Mouse (Mus musculus): ENCODE results near the gene Slc7a11. TPM values are rescaled to one million over a fixed set of nuclear protein-coding genes. Genes with fewer than 3 reads are reported as not detected.

Slc7a11 gene
- total RNA-seq, 2 experiments from 2014 or later, result 0.20 to 0.50 TPM

GRCm38 (mm10) chr3:50224390-50225114 is 218.9 kb downstream of the Slc7a11 start:
- DNase-seq, result no peak
- intact Hi-C loops (cut with DNase I), result no loop called here

DNA sequence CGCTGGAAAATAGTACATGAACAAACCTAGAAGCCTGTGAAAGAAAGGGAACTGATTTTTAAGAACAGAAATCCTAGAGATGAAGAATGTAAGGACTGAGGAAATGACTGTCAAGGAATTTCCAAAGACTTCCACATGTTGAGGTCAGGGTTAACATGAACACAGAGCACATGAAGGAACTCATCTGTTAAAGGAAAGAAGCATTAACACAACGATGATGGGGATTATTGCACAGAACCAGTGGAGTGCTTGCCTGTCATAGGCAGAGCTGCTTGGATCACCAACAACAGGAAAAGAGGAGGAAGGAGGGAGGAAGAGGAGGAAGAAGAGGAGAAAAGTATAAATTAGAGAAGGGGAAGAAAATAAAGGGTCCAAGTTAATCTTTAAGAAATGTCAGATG is 223.0 kb downstream of the Slc7a11 start:
- DNase-seq, result no peak

GRCm38 (mm10) chr3:50186369-50186768 is 257.0 kb downstream of the Slc7a11 start:
- intact Hi-C loops (cut with DNase I), result no loop called here
- no peak for DNase-seq

More for the DNA sequence above, 223.0 kb downstream of the Slc7a11 start:
- intact Hi-C loops (cut with DNase I), result no loop called here

DNA sequence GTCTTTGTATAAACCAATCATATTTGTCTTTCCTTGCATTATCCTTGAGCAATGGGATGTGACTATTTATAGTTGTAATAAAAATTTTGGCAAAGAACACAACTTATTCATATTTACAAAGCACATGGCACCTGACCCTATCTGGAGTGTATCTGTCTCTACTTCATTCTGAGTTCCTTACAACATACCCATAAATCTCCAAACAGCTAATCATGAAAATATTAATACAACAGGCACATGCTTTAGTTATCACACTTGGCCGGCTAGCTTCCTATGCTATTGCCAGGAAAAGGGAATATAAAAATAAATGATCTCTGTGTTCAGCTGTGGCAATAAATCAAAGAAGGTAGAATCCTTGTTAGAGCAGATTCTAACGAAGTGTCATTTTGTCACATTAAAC is 257.5 kb downstream of the Slc7a11 start:
- DNase-seq, result no peak
- intact Hi-C loops (cut with DNase I), result no loop called here

DNA sequence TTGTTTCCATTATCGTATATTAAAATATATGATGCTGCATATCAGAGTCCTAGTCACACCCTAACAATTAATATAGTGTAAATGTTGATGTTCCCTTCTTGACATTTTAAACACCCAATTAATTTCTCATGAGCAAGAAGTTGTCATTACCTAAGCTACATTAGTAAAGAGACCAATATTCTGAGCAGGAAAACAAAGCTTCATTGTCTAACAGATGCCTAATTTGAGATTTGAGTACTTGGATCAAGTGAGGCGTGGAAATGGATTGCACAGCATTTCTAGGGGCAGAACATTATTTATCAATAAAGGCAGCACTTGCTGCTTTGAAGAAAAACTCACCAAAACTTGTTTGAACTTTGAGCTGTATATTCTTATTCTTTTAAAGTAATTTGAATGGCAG is 282.7 kb downstream of the Slc7a11 start:
- intact Hi-C loops (cut with DNase I), result no loop called here
- DNase-seq, result no peak

- DNase-seq, result no peak
- intact Hi-C loops (cut with DNase I), result no loop called here
These were observed 299.3 kb downstream of the Slc7a11 start for GRCm38 (mm10) chr3:50144144-50144543.

DNA sequence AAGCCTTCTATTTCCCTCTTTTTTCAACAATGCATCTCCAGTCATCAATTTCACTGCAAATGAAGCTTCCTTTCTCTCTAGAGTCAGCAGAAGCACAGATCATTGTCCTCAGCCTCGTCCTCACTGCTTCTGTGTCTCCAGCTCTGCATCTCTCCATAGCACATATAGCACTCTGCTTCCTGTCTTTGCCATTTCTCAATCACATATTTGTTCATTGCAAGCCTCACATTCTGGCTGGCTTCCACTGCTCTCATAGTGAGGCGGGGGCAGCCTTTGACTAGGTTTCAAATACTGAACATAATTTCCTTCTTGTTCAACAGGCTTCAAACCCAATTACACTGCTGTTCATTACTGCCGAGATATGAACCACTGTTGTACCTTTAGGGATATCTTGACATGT is 305.1 kb downstream of the Slc7a11 start:
- intact Hi-C loops (cut with DNase I), result no loop called here
- DNase-seq, result no peak

- DNase-seq, result no peak
- intact Hi-C loops (cut with DNase I), result no loop called here
These were observed 311.2 kb downstream of the Slc7a11 start for GRCm38 (mm10) chr3:50132204-50132603.

DNA sequence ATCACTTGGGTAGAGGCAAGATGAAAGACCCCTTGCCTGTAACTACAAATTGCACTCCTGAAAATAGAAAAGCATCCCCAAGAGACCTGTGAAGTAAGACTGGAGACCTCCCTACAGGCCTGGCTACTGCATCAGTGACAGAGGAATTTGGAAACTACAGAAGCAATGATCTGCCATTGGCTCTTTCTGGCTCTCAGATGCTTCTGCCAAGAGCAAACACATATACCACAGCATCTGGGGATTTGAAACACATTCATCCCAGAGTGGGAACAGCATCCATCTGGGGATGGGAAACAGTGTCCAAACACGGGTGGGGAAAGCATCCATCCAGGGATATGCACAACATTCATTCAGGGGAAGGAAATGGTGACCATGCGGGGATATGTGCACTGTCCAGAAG is 313.1 kb downstream of the Slc7a11 start:
- intact Hi-C loops (cut with DNase I), result no loop called here
- no peak for DNase-seq

- no peak for DNase-seq
- intact Hi-C loops (cut with DNase I), result loop anchor here (2.0 kb wide), 1 partner anchor 1028 kb away; no protein-coding TSS in a partner anchor
These were observed 322.4 kb downstream of the Slc7a11 start for GRCm38 (mm10) chr3:50121001-50121400.

- intact Hi-C loops (cut with DNase I), result no loop called here
- DNase-seq, result no peak
These were observed 327.1 kb downstream of the Slc7a11 start for GRCm38 (mm10) chr3:50116266-50116665.

GRCm38 (mm10) chr3:50105509-50105908 is 337.9 kb downstream of the Slc7a11 start:
- intact Hi-C loops (cut with DNase I), result no loop called here
- peak; percentile 27 to 39 for DNase-seq

- no peak for DNase-seq
- intact Hi-C loops (cut with DNase I), result no loop called here
These were observed 348.9 kb downstream of the Slc7a11 start for GRCm38 (mm10) chr3:50094404-50095092.

DNA sequence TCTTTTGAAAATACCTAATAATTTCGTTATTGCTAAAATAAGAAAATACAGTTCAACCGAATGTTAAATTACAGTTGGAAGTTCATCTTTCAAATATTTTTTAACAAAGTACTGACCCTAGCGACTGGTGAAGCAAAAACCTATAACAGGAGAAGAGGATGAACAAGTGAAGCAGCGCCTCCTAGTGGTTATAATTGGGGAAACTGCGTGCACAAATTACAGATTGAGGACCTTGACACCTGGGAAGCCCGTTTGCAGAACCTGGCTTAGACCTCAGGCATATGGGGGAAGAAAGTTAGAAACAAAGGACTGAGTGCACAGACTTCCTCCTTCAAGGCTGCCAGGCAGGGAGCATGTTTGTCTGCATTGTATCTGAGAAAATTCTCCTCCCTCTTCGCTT is 366.4 kb downstream of the Slc7a11 start:
- DNase-seq, result peak; percentile 63 to 80
- intact Hi-C loops (cut with DNase I), result loop anchor here (2.0 to 5.0 kb wide), 4 partner anchors 320 to 982 kb away; partner anchors contain the start of gene Pcdh18

- intact Hi-C loops (cut with DNase I), result no loop called here
- no peak for DNase-seq
These were observed 380.0 kb downstream of the Slc7a11 start for GRCm38 (mm10) chr3:50063396-50063795.

DNA sequence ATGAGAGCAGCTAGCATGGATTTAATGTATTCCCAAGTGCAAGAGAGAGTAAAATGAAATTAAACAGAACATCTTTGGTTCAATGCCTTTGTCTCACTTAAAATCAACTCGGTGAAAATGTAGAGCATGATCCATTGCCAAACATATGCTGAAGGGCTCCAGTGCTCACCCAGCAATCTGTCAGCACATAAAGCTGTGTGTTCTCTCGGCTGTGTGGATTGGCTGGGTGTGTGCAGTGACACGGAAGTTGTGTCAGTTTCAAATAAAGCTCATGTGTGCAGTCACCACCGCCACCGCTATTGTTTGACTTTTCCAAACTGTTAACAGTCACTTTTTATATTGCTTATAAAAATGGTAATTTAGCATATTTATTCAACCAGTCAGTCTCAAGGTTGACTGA is 398.7 kb downstream of the Slc7a11 start:
- intact Hi-C loops (cut with DNase I), result no loop called here

DNA sequence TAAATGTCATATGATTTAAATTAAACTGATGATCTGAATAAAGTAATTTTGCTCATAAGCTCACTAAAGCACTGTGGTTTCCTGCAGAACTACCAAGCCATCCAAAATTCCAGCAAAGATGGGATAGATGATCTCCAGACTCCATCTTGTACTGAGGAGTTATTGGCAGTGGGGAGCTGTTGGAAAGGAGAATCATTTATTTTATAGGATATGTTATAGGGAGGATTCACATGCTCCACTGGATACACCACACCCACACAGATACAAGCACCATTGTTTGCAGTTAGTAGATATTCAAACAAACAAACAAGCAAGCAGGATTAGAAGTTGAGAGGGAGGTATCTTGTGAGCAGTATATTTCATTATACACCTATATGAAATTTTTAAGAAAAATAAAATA is 399.3 kb downstream of the Slc7a11 start:
- DNase-seq, result no peak
- intact Hi-C loops (cut with DNase I), result no loop called here

More for the DNA sequence above, 398.7 kb downstream of the Slc7a11 start:
- DNase-seq, result no peak

GRCm38 (mm10) chr3:50041141-50041540 is 402.3 kb downstream of the Slc7a11 start:
- intact Hi-C loops (cut with DNase I), result no loop called here
- DNase-seq, result no peak

GRCm38 (mm10) chr3:50035875-50036528 is 407.4 kb downstream of the Slc7a11 start:
- intact Hi-C loops (cut with DNase I), result no loop called here
- DNase-seq, result no peak

DNA sequence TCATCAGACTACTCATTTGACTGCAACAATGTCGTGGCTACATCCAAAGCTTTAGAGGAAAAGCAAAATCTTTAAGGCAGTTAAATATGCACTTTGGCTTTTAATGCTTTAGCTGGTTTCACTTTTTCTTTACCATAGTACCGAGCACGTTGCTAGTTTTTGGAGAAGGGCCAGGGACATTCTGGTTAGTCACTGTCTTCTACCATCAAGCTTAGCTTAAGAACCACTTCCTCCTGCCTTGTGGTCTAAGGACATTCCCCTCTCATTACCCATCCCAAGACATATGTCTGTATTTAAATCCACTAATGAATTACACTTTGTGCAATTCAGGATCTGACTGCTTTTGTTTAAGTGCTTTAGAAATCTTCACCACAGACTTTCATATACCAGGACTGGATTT is 410.1 kb downstream of the Slc7a11 start:
- DNase-seq, result no peak
- intact Hi-C loops (cut with DNase I), result no loop called here

GRCm38 (mm10) chr3:50026039-50026438 is 417.4 kb downstream of the Slc7a11 start:
- no peak for DNase-seq
- intact Hi-C loops (cut with DNase I), result no loop called here

- intact Hi-C loops (cut with DNase I), result no loop called here
- peak; percentile 12 to 13 for DNase-seq
These were observed 429.0 kb downstream of the Slc7a11 start for GRCm38 (mm10) chr3:50014396-50014795.

Data from heart, postnatal 10 days (tissue).